15 mouse cellular contexts compared by ENCODE assay signal in genomic region chr16:87570334-87570733, GRCm38 (mm10). TPM values are rescaled to one million over a fixed set of nuclear protein-coding genes. Genes with fewer than 3 reads are reported as not detected.
"Had no signal": no experiment of that assay in that cellular context is flagged by ENCODE, and none has a peak within 500 bp of the region (broad histone marks: within the 10 kb centered on the region; RNA-seq: fewer than 3 reads in every experiment).

No protein-coding gene starts in this region.

- H3K27ac ChIP-seq: midbrain, embryonic 10.5 days; midbrain, embryonic 12.5 days; neural tube, embryonic 12.5 days had no signal

- H3K9me3 ChIP-seq: midbrain, embryonic 10.5 days; midbrain, embryonic 12.5 days; neural tube, embryonic 12.5 days had no signal

- H3K36me3 ChIP-seq: midbrain, embryonic 10.5 days; midbrain, embryonic 12.5 days; neural tube, embryonic 12.5 days had no signal

- H3K9ac ChIP-seq: lung, embryonic 14.5 days; midbrain, embryonic 12.5 days; neural tube, embryonic 12.5 days had no signal

- H3K4me2 ChIP-seq: lung, embryonic 14.5 days; midbrain, embryonic 12.5 days; neural tube, embryonic 12.5 days had no signal

- H3K4me1 ChIP-seq: midbrain, embryonic 12.5 days; neural tube, embryonic 12.5 days had no signal

- H3K27me3 ChIP-seq: midbrain, embryonic 12.5 days; neural tube, embryonic 12.5 days had no signal

- H3K4me3 ChIP-seq: midbrain, embryonic 10.5 days; midbrain, embryonic 12.5 days; neural tube, embryonic 12.5 days had no signal

- DNase-seq: lung, adult 18-20 months; lung, embryonic 14.5 days; lung, postnatal 10 days; lung, postnatal 4 days; midbrain, embryonic 14.5 days; right cerebral cortex, postnatal 4 days; spleen, adult 18-20 months; thymus, adult 18-20 months; thymus, postnatal 14 days; thymus, postnatal 36 days had no signal

- ATAC-seq: midbrain, embryonic 16.5 days had no signal

RNA-seq across cellular contexts. Expression of gene Map3k7cl, which starts 17.2 kb away (rescaled TPM):
- polyA plus RNA-seq: midbrain, embryonic 10.5 days; midbrain, embryonic 12.5 days; midbrain, embryonic 14.5 days; midbrain, embryonic 16.5 days; neural tube, embryonic 12.5 days; neural tube, embryonic 14.5 days had no signal
